Mouse (Mus musculus) MEL (cell line): ENCODE data around the gene Helz. TPM values are rescaled to one million over a fixed set of nuclear protein-coding genes. Genes with fewer than 3 reads are reported as not detected.

Experiments
- DNase-seq: peaks from one replicate; pipeline ENCODE4 v3.0.0; 2011; ENCODE audit warnings: low read depth, low spot score
- H3K27ac ChIP-seq: 2 replicates; pipeline ENCODE4 v1.5.1; 2012; ENCODE audit warnings: low read depth, mild to moderate bottlenecking, control low read depth, low read length, moderate library complexity; ENCODE audit not compliant: control insufficient read depth
- H3K27me3 ChIP-seq, 2 experiments: fragments of 150-350 bp in 1 of 2; sonication (generic) in 1 of 2; 2 replicates each; pipeline ENCODE4 v1.6.1; 2012; ENCODE audit warnings: low read length in 2 of 2, mild to moderate bottlenecking in 2 of 2, improper control_type of control experiment in 1 of 2, moderate library complexity in 1 of 2; ENCODE audit not compliant: insufficient read depth in 2 of 2, control insufficient read depth in 1 of 2
- H3K36me3 ChIP-seq, 2 experiments: 2 replicates each; pipeline ENCODE4 v1.6.1; 2012 to 2014; ENCODE audit warnings: low read length in 2 of 2, improper control_type of control experiment in 1 of 2, inconsistent platforms in 1 of 2, mild to moderate bottlenecking in 1 of 2; ENCODE audit not compliant: insufficient read depth in 2 of 2, control insufficient read depth in 1 of 2
- H3K4me1 ChIP-seq, 2 experiments: fragments of 150-350 bp in 1 of 2; sonication (generic) in 1 of 2; 2 replicates each; pipeline ENCODE4 v1.6.1; 2012; ENCODE audit warnings: low read length in 2 of 2, improper control_type of control experiment in 1 of 2, mild to moderate bottlenecking in 1 of 2; ENCODE audit not compliant: insufficient read depth in 2 of 2, control insufficient read depth in 1 of 2
- H3K4me3 ChIP-seq, 2 experiments: fragments of 150-350 bp in 1 of 2; sonication (generic) in 1 of 2; 2 replicates each; pipeline ENCODE4 v1.5.1; 2012; ENCODE audit warnings: low read depth in 2 of 2, low read length in 2 of 2, mild to moderate bottlenecking in 2 of 2, moderate library complexity in 2 of 2, control low read depth in 1 of 2, improper control_type of control experiment in 1 of 2; ENCODE audit not compliant: control insufficient read depth in 1 of 2, insufficient read depth in 1 of 2
- H3K79me2 ChIP-seq: 2 replicates; pipeline ENCODE4 v1.6.1; 2012; ENCODE audit warnings: mild to moderate bottlenecking, low read length, moderate library complexity; ENCODE audit not compliant: control insufficient read depth, poor library complexity, insufficient read depth
- H3K9ac ChIP-seq: 2 replicates; pipeline ENCODE4 v1.6.1; 2012; ENCODE audit warnings: low read depth, mild to moderate bottlenecking, control low read depth, low read length, moderate library complexity; ENCODE audit not compliant: control insufficient read depth, poor library complexity, severe bottlenecking
- H3K9me3 ChIP-seq: fragments of 150-350 bp; sonication (generic); replicated peaks from 2 replicates; pipeline ENCODE4 v1.6.1; 2012; ENCODE audit warnings: mild to moderate bottlenecking, low read length, improper control_type of control experiment, moderate library complexity; ENCODE audit not compliant: insufficient read depth
- BHLHE40 ChIP-seq: IDR thresholded peaks from 2 replicates; pipeline ENCODE4 v1.6.1; 2012; ENCODE audit warnings: low read depth, mild to moderate bottlenecking, inconsistent platforms, low read length, improper control_type of control experiment, borderline replicate concordance
- CHD1 ChIP-seq: IDR thresholded peaks from 2 replicates; pipeline ENCODE4 v1.6.1; 2012; ENCODE audit warnings: low read depth, mild to moderate bottlenecking, inconsistent platforms, low read length, improper control_type of control experiment
- CTCF ChIP-seq, 3 experiments: IDR thresholded peaks in 2 of 3; conservative IDR thresholded peaks in 1 of 3; 2 replicates each; pipeline ENCODE4 v1.5.1; 2011 to 2012; ENCODE audit warnings: low read length in 3 of 3, low read depth in 2 of 3, mild to moderate bottlenecking in 2 of 3, improper control_type of control experiment in 1 of 3, inconsistent platforms in 1 of 3, mixed read lengths in 1 of 3, moderate library complexity in 1 of 3; ENCODE audit not compliant: control insufficient read depth in 1 of 3, insufficient read depth in 1 of 3, poor library complexity in 1 of 3, severe bottlenecking in 1 of 3
- E2F4 ChIP-seq: IDR thresholded peaks from 2 replicates; pipeline ENCODE4 v1.6.1; 2011; ENCODE audit warnings: low read depth, low read length, improper control_type of control experiment, borderline replicate concordance
- EP300 ChIP-seq, 2 experiments: IDR thresholded peaks; 2 replicates each; pipeline ENCODE4 v1.6.1; 2011; ENCODE audit warnings: improper control_type of control experiment in 2 of 2, low read length in 2 of 2, low read depth in 1 of 2, mild to moderate bottlenecking in 1 of 2
- GATA1 ChIP-seq: IDR thresholded peaks from 2 replicates; pipeline ENCODE4 v1.6.1; 2011; ENCODE audit warnings: low read depth, low read length, improper control_type of control experiment
- HCFC1 ChIP-seq: IDR thresholded peaks from 2 replicates; pipeline ENCODE4 v1.6.1; 2012; ENCODE audit warnings: low read depth, mild to moderate bottlenecking, inconsistent platforms, low read length, improper control_type of control experiment, moderate library complexity
- JUND ChIP-seq: IDR thresholded peaks from 2 replicates; pipeline ENCODE4 v1.6.1; 2011; ENCODE audit warnings: low read depth, mild to moderate bottlenecking, improper control_type of control experiment, low read length
- KAT2A ChIP-seq: conservative IDR thresholded peaks from 2 replicates; pipeline ENCODE4 v1.6.1; 2012; ENCODE audit warnings: low read depth, low read length, improper control_type of control experiment, inconsistent platforms
- MAFK ChIP-seq: IDR thresholded peaks from 2 replicates; pipeline ENCODE4 v1.6.1; 2011; ENCODE audit warnings: low read depth, mild to moderate bottlenecking, low read length, improper control_type of control experiment, borderline replicate concordance
- MAX ChIP-seq: IDR thresholded peaks from 2 replicates; pipeline ENCODE4 v1.6.1; 2011; ENCODE audit warnings: low read length, improper control_type of control experiment
- MAZ ChIP-seq: IDR thresholded peaks from 2 replicates; pipeline ENCODE4 v1.6.1; 2012; ENCODE audit warnings: low read depth, mild to moderate bottlenecking, inconsistent platforms, low read length, improper control_type of control experiment
- MEF2A ChIP-seq: IDR thresholded peaks from 2 replicates; pipeline ENCODE4 v1.6.1; 2014; ENCODE audit warnings: low read depth, mild to moderate bottlenecking, inconsistent platforms, low read length, improper control_type of control experiment; ENCODE audit not compliant: poor library complexity, insufficient replicate concordance, severe bottlenecking; ENCODE audit errors: extremely low read depth
- MYC ChIP-seq: IDR thresholded peaks from 2 replicates; pipeline ENCODE4 v1.6.1; 2011; ENCODE audit warnings: low read depth, mild to moderate bottlenecking, low read length, improper control_type of control experiment, moderate library complexity
- NRF1 ChIP-seq: IDR thresholded peaks from 2 replicates; pipeline ENCODE4 v1.6.1; 2014; ENCODE audit warnings: low read depth, mild to moderate bottlenecking, inconsistent platforms, low read length, improper control_type of control experiment, moderate library complexity; ENCODE audit not compliant: poor library complexity, insufficient read depth, severe bottlenecking
- POLR2A ChIP-seq, 2 experiments: IDR thresholded peaks; 2 replicates each; pipeline ENCODE4 v1.6.1; 2011 to 2012; ENCODE audit warnings: low read length in 2 of 2, mild to moderate bottlenecking in 2 of 2, control low read depth in 1 of 2, improper control_type of control experiment in 1 of 2, low read depth in 1 of 2, moderate library complexity in 1 of 2; ENCODE audit not compliant: control insufficient read depth in 1 of 2, insufficient read depth in 1 of 2, poor library complexity in 1 of 2
- POLR2AphosphoS2 ChIP-seq: IDR thresholded peaks from 2 replicates; pipeline ENCODE4 v1.6.1; 2011; ENCODE audit warnings: low read length, improper control_type of control experiment
- POLR2AphosphoS5 ChIP-seq: IDR thresholded peaks from 2 replicates; pipeline ENCODE4 v1.6.1; 2012; ENCODE audit warnings: low read depth, borderline replicate concordance, mild to moderate bottlenecking, inconsistent platforms, low read length, moderate library complexity, mixed read lengths
- RCOR1 ChIP-seq: IDR thresholded peaks from 2 replicates; pipeline ENCODE4 v1.6.1; 2012; ENCODE audit warnings: low read depth, mild to moderate bottlenecking, inconsistent platforms, low read length, improper control_type of control experiment
- SMC3 ChIP-seq: IDR thresholded peaks from 2 replicates; pipeline ENCODE4 v1.6.1; 2011; ENCODE audit warnings: low read depth, low read length, improper control_type of control experiment
- TAL1 ChIP-seq: IDR thresholded peaks from 2 replicates; pipeline ENCODE4 v1.6.1; 2012; ENCODE audit warnings: mild to moderate bottlenecking, inconsistent platforms, low read length, moderate library complexity, mixed read lengths
- UBTF ChIP-seq: IDR thresholded peaks from 2 replicates; pipeline ENCODE4 v1.6.1; 2012; ENCODE audit warnings: low read depth, mild to moderate bottlenecking, inconsistent platforms, low read length, improper control_type of control experiment, moderate library complexity, borderline replicate concordance; ENCODE audit not compliant: insufficient read depth
- USF1 ChIP-seq: IDR thresholded peaks from 2 replicates; pipeline ENCODE4 v1.6.1; 2014; ENCODE audit warnings: low read depth, mild to moderate bottlenecking, inconsistent platforms, low read length, improper control_type of control experiment, moderate library complexity
- ZC3H11A ChIP-seq: IDR thresholded peaks from 2 replicates; pipeline ENCODE4 v1.6.1; 2012; ENCODE audit warnings: low read depth, mild to moderate bottlenecking, inconsistent platforms, low read length, improper control_type of control experiment
- ZKSCAN1 ChIP-seq: IDR thresholded peaks from 2 replicates; pipeline ENCODE4 v1.6.1; 2012; ENCODE audit warnings: low read depth, mild to moderate bottlenecking, inconsistent platforms, low read length, improper control_type of control experiment, moderate library complexity
- ZMIZ1 ChIP-seq: IDR thresholded peaks from 2 replicates; pipeline ENCODE4 v1.6.1; 2012; ENCODE audit warnings: low read depth, mild to moderate bottlenecking, inconsistent platforms, low read length, improper control_type of control experiment, moderate library complexity
- polyA plus RNA-seq, 2 experiments: library from polyadenylated mRNA; stranded (reverse) in 1 of 2; unstranded in 1 of 2; fragments of >175 nt in 1 of 2; fragments of >200 nt in 1 of 2; gene quantifications; 2 replicates each; pipeline versions ENCODE4 v1.2.1 to v1.2.4; 2012; ENCODE audit warnings: low replicate concordance in 2 of 2, low read depth in 1 of 2; ENCODE audit not compliant: insufficient read length in 2 of 2, insufficient read depth in 1 of 2, missing spikeins in 1 of 2
- total RNA-seq: library from RNA; depleted of rRNA; stranded (reverse); fragments of 300-350 nt; gene quantifications from 2 replicates; pipeline ENCODE4 v1.2.3, GENCODE M21; 2012

Helz gene
- total and polyA plus RNA-seq, 3 experiments = 15.1 to 41.0 (median 39.9) TPM

DNA sequence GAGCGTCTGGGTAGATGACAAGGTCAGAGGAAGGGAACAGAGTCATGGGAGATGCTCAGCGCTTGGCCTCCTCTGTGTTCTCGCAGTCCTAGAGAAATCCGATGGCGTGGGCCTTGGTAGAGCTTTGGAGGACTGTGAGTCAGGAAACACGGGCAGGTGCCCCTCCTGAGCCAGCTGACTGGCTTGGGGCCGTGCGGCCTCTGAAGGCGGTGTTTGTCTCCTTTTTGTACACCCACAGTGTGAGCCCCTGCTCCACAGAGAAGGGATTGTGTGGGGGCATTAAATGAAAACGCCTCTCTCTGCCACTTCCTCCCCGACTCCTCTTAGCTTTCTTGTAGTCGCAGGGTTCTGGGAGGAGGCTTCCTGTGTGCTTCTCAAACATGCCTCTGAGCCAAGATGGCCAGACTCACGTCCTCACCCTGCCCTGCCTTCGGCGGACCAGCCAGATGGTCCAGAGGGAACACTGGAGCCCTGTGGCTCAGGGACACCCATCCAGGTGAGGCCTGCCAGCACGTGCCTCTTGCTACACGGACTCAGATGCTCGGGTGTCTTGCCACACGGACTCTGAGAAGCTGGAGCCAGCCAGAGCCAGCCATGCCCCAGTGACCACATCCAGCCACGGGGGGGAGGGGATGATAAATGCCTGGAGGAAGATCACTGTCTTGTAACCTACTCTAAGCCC, 190.8 kb downstream of the Helz start:
- Histone ChIP-seq H3K4me3 (no peak overlapping the region), H3K9me3 (no peaks in the 10 kb centered on the region), H3K79me2 (no peaks in the 10 kb centered on the region), H3K4me1 (no peaks in the 10 kb centered on the region), H3K9ac (no peak overlapping the region), H3K36me3 (no peaks in the 10 kb centered on the region), H3K27ac (no peak overlapping the region), H3K27me3 (peaks cover 0 to 2% of the 10 kb centered on the region in 2 experiments; a peak in 2 of 4 replicates)
- DNase-seq = no peak
- TF ChIP-seq CTCF (IDR thresholded peaks at IDR 0.05 in 2 of 3, conservative IDR thresholded peaks at IDR 0.05 in 1 of 3; ENCODE audit: control insufficient read depth in 1 of 3, insufficient read depth in 1 of 3, low read depth in 2 of 3, low read length in 3 of 3, poor library complexity in 1 of 3, severe bottlenecking in 1 of 3) (no peak), JUND (no peak), MAFK (no peak), SMC3 (no peak), HCFC1 (no peak), E2F4 (no peak), TAL1 (no peak), POLR2AphosphoS5 (no peak), KAT2A (no peak), GATA1 (no peak), MAX (no peak), MYC (no peak), CHD1 (no peak)

DNA sequence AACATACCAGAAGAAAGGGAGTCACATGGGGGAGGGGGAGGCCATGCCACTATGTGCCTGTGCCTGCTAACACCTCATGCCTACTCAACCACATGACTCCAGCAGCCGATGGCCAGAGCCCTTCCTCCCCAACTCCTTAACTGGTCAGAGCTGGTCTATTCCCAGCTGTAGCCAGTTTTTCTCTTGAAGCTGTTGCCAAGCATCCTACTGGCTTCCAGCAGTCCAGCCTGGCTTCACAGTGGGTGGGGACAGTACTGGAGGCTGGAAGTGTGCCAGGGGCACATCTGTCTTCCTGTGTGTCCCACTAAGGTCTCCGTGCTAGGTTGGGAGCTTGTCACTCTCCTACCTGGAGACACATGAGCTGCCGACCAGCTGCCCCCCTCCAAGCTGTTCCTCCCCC, 195.4 kb downstream of the Helz start:
- no peaks in the 10 kb centered on the region for H3K36me3 ChIP-seq
- no peaks in the 10 kb centered on the region for H3K79me2 ChIP-seq
- H3K9ac ChIP-seq = no peak overlapping the region
- no peak for DNase-seq
- H3K4me3 ChIP-seq = no peak overlapping the region
- H3K27me3 ChIP-seq = peaks cover 0 to 2% of the 10 kb centered on the region in 2 experiments; a peak in 2 of 4 replicates
- no peaks in the 10 kb centered on the region; a peak in 1 of 4 replicates for H3K4me1 ChIP-seq
- no peak overlapping the region for H3K27ac ChIP-seq
- H3K9me3 ChIP-seq = no peaks in the 10 kb centered on the region
- no peak for TF ChIP-seq ZKSCAN1
- no peak for TF ChIP-seq SMC3
- no peak for TF ChIP-seq RCOR1
- no peak for TF ChIP-seq MAZ
- no peak for TF ChIP-seq POLR2AphosphoS2
- TF ChIP-seq UBTF = no peak
- no peak for TF ChIP-seq MEF2A
- no peak for TF ChIP-seq USF1
- no peak for TF ChIP-seq ZC3H11A
- no peak for TF ChIP-seq TAL1
- TF ChIP-seq MAX = no peak
- no peak for TF ChIP-seq POLR2A (IDR thresholded peaks at IDR 0.05; ENCODE audit: control insufficient read depth in 1 of 2, insufficient read depth in 1 of 2, low read depth in 1 of 2, low read length in 2 of 2, poor library complexity in 1 of 2)
- no peak for TF ChIP-seq NRF1
- TF ChIP-seq BHLHE40 = no peak
- TF ChIP-seq EP300 (IDR thresholded peaks at IDR 0.05; ENCODE audit: low read depth in 1 of 2, low read length in 2 of 2) = no peak
- TF ChIP-seq ZMIZ1 = no peak
- no peak for TF ChIP-seq JUND
- TF ChIP-seq POLR2AphosphoS5 = no peak
